Mouse (Mus musculus) testis, adult 2 months (tissue): ENCODE data around the gene St3gal3.

Experiments used
- CTCF ChIP-seq: fragments of 200-500 bp; IDR thresholded peaks from 2 replicates; pipeline ENCODE4 v1.5.1; 2012; ENCODE audit warnings: low read depth, mild to moderate bottlenecking, inconsistent platforms, low read length, moderate library complexity; ENCODE audit not compliant: control insufficient read depth, insufficient read depth, insufficient replicate concordance
- POLR2A ChIP-seq: fragments of 200-500 bp; IDR thresholded peaks from 2 replicates; pipeline ENCODE4 v1.6.1; 2012; ENCODE audit warnings: low read depth, mild to moderate bottlenecking, inconsistent platforms, low read length, moderate library complexity; ENCODE audit not compliant: control insufficient read depth

GRCm38 (mm10) chr4:118061809-118062463, 72.8 kb downstream of the St3gal3 start:
- TF ChIP-seq CTCF (no peak), POLR2A (no peak)
